Mouse (Mus musculus) midbrain, embryonic 14.5 days (tissue): ENCODE results near the gene Klhl22. TPM values are rescaled to one million over a fixed set of nuclear protein-coding genes. Genes with fewer than 3 reads are reported as not detected.
A peak's percentile ranks its signal among the peaks of the same experiment; 100 is the strongest.

ENCODE experiments used
- ATAC-seq: fragments of 200-750 bp; cut with Nextera tagmentation; 2 replicates; pipeline ENCODE4 v1.8.0; 2017; ENCODE audit warnings: moderate number of reproducible peaks, moderate library complexity; ENCODE audit not compliant: low FRiP score, low TSS enrichment
- DNase-seq: peaks from one replicate; pipeline ENCODE4 v3.0.0-alpha.2; 2015
- H3K27ac ChIP-seq: fragments of 300-500 bp; sonication (generic); replicated peaks from 2 replicates; pipeline ENCODE4 v1.5.1; 2014; ENCODE audit warnings: mild to moderate bottlenecking, low read depth, low read length, moderate library complexity
- H3K27me3 ChIP-seq: fragments of 300-500 bp; sonication (generic); 2 replicates; pipeline ENCODE4 v1.6.1; 2014; ENCODE audit warnings: low read length, control low read depth, mixed read lengths; ENCODE audit not compliant: control insufficient read depth, insufficient read depth
- H3K36me3 ChIP-seq: fragments of 300-500 bp; sonication (generic); 2 replicates; pipeline ENCODE4 v1.6.1; 2014; ENCODE audit warnings: low read length, control low read depth; ENCODE audit not compliant: control insufficient read depth, insufficient read depth
- H3K4me1 ChIP-seq: fragments of 300-500 bp; sonication (generic); 2 replicates; pipeline ENCODE4 v1.6.1; 2014; ENCODE audit warnings: mild to moderate bottlenecking, antibody characterized with exemption, low read length, control low read depth; ENCODE audit not compliant: control insufficient read depth, insufficient read depth
- H3K4me2 ChIP-seq: fragments of 300-500 bp; sonication (generic); 2 replicates; pipeline ENCODE4 v1.6.1; 2014; ENCODE audit warnings: mild to moderate bottlenecking, low read length, moderate library complexity
- H3K4me3 ChIP-seq: fragments of 300-500 bp; sonication (generic); replicated peaks from 2 replicates; pipeline ENCODE4 v1.5.1; 2014; ENCODE audit warnings: low read depth, low read length
- H3K9ac ChIP-seq: fragments of 300-500 bp; sonication (generic); replicated peaks from 2 replicates; pipeline ENCODE4 v1.6.1; 2014; ENCODE audit warnings: mild to moderate bottlenecking, low read length, moderate library complexity
- H3K9me3 ChIP-seq: fragments of 300-500 bp; sonication (generic); 2 replicates; pipeline ENCODE4 v1.6.1; 2016; ENCODE audit warnings: low read length, control low read depth, mixed read lengths; ENCODE audit not compliant: control insufficient read depth
- WGBS: fragments of 180-500 bp; shearing (Covaris S2); extraction: QIAGEN DNeasy Blood & Tissue Kit; methylation state at CpG from one replicate; pipeline ENCODE4 v1.1.7; 2014; 5-methylcytosine and 5-hydroxymethylcytosine counted together
- polyA plus RNA-seq: library from polyadenylated mRNA; unstranded; fragments of >200 nt; fragmentation: Nextera tagmentation; extraction: Ambion mirVana; gene quantifications from 2 replicates; pipeline ENCODE4 v1.2.1, GENCODE M21; 2014

Gene Klhl22
- polyA plus RNA-seq, 1 experiment from 2014 or later: 75.6 TPM

- whole genome bisulfite sequencing: 86% methylated on average over 4 of the region's 4 CpGs
- DNase-seq (no peak), ATAC-seq (no peak)
- peaks cover 39% of the 10 kb centered on the region for H3K27me3 ChIP-seq
- H3K36me3 ChIP-seq: peaks cover 44% of the 10 kb centered on the region
- H3K4me1 ChIP-seq: peaks cover 15% of the 10 kb centered on the region; the same call in 1 of the 2 replicates
- H3K27ac ChIP-seq: no peak overlapping the region
- no peak overlapping the region for H3K9ac ChIP-seq
- no peak overlapping the region for H3K4me3 ChIP-seq
- H3K4me2 ChIP-seq: no peak overlapping the region
- H3K9me3 ChIP-seq: no peaks in the 10 kb centered on the region
Observed at GRCm38 (mm10) chr16:17794047-17794446, 34.6 kb downstream of the Klhl22 start.

DNA sequence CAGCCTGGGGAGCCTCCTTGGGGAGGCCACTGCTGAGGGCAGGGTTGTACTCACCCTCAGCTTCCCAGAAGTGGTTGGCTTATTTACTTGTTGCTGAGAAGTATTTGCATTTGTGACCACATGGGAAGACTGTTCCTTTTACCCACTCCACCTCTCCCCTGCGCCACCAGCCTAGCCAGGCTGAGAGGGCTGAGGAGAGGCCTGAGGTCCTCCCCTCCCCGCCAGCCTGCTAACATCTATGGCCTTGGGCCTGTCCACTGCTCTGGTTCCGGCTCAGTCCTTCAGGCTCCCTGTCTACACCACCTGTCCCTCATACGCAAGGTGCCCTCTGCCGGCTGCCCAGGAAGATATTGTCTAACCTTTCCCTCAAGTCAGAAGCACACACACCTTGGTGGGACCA lies 36.2 kb downstream of the Klhl22 start:
- H3K9me3 ChIP-seq: no peaks in the 10 kb centered on the region
- H3K4me1 ChIP-seq: peaks cover 15% of the 10 kb centered on the region; the same call in 1 of the 2 replicates
- H3K36me3 ChIP-seq: peaks cover 32% of the 10 kb centered on the region
- WGBS: 64% methylated on average over 5 of the region's 5 CpGs
- no peak overlapping the region for H3K4me2 ChIP-seq
- H3K9ac ChIP-seq: no peak overlapping the region
- DNase-seq (no peak), ATAC-seq (no peak)
- no peak overlapping the region for H3K27ac ChIP-seq
- H3K27me3 ChIP-seq: peaks cover 53% of the 10 kb centered on the region
- H3K4me3 ChIP-seq: no peak overlapping the region

- H3K27me3 ChIP-seq: peaks cover 61% of the 10 kb centered on the region
- peak overlapping the region; percentile 42 for H3K4me3 ChIP-seq
- DNase-seq (no peak), ATAC-seq (no peak)
- peaks cover 23% of the 10 kb centered on the region for H3K36me3 ChIP-seq
- peaks cover 15% of the 10 kb centered on the region; the same call in 1 of the 2 replicates for H3K4me1 ChIP-seq
- H3K9ac ChIP-seq: peak overlapping the region; percentile 56; the same call in 1 of the 2 replicates
- H3K27ac ChIP-seq: no peak overlapping the region
- H3K9me3 ChIP-seq: no peaks in the 10 kb centered on the region
- H3K4me2 ChIP-seq: peak overlapping the region; percentile 79
Observed at GRCm38 (mm10) chr16:17796519-17796918, 37.1 kb downstream of the Klhl22 start.

GRCm38 (mm10) chr16:17796971-17797811 lies 37.8 kb downstream of the Klhl22 start, which contains the start of gene Scarf2:
TSS of gene Scarf2 (plus strand) at chr16:17797282.
- Histone ChIP-seq H3K27me3 (peaks cover 68% of the 10 kb centered on the region), H3K4me1 (peaks cover 15% of the 10 kb centered on the region; the same call in 1 of the 2 replicates), H3K9me3 (no peaks in the 10 kb centered on the region), H3K9ac (peak within 1 kb of the TSS; percentile 56), H3K4me3 (peak within 1 kb of the TSS; percentile 42), H3K36me3 (peaks cover 16% of the 10 kb centered on the region), H3K27ac (no peak within 1 kb of the TSS), H3K4me2 (peak within 1 kb of the TSS; percentile 79)
- 2% methylated on average over 57 of the region's 81 CpGs for WGBS
- peak; percentile 46 for ATAC-seq
- peak; percentile 49 for DNase-seq

DNA sequence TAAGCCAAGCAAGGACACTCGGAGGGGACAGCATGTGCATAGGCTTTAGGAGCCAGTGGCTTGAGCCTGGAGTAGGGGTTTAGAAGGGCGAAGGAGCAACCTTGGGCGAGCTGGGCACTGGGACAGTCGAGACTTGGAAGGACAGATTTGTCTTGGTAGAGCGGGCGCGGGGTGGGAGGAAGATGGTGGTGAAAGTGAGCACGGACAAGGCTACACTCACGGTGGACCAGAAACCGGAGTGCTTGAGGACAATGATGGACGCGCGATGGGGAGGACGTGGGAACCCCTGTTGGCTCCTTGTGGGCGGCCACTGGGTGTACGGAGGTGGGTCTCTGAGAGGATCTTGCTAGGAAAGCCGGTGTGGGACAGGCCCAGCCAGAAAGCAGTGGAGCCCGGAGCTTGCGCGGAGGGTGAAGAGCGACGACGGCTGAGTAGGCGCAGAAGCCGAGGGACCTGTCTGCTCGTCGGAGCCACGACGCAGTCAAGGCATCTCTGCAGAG lies 38.4 kb downstream of the Klhl22 start:
- no peak overlapping the region for H3K27ac ChIP-seq

DNA sequence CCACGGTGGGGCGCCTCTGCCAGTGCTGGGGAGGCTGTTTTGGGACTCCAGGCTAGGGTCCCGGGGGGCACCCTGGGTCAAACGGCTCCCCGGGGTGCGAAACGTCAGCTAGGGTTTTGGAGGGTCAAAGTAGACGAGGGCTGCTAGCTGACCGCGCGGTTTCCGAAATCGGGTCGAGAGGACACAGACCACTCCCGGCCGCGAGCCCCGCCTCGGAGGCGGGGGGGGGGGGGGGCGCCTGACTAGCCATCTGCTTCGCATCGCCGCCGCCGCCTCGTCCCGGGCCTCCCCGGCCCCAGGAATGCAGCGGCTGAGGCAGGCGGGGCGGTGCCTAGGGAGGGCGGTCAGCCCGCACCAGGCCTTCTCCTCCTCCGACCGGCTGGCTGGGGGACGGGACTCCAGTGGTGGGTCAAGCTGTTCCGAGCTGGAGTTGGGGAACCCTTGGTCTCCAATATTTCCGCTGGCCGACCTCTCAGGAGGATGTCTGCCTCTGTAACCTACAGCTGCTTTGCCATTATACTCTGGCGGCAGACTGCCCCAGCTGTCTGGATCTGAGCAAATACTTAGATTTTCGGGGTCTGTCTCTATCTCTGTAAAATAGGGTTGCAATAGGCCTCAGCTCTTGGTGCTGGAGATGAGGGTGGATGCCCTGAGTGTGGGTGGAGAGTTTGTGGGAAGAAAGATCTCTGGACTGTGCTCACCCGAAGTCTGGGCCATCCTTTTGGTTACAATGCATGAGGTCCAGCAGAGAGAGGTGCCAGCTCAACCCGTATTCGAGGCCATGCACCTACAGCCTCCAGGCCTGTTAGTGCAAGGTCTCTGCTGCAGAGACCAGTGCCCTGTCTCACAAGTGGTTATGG lies 39.1 kb downstream of the Klhl22 start:
- Histone ChIP-seq H3K27ac (no peak overlapping the region), H3K4me3 (peak overlapping the region; percentile 42), H3K9me3 (no peaks in the 10 kb centered on the region), H3K4me2 (peak overlapping the region; percentile 79), H3K27me3 (peaks cover 82% of the 10 kb centered on the region), H3K9ac (no peak overlapping the region; the same call in 1 of the 2 replicates), H3K4me1 (peaks cover 28% of the 10 kb centered on the region), H3K36me3 (peaks cover 3% of the 10 kb centered on the region; the same call in 1 of the 2 replicates)
- ATAC-seq: no peak
- 2% methylated on average over 43 of the region's 45 CpGs for WGBS
- DNase-seq: peak; percentile 31

More for the DNA sequence above, 38.4 kb downstream of the Klhl22 start:
- Histone ChIP-seq H3K9me3 (no peaks in the 10 kb centered on the region), H3K36me3 (peaks cover 9% of the 10 kb centered on the region), H3K4me3 (peak overlapping the region; percentile 42), H3K27me3 (peaks cover 75% of the 10 kb centered on the region), H3K9ac (no peak overlapping the region; the same call in 1 of the 2 replicates), H3K4me1 (peaks cover 21% of the 10 kb centered on the region), H3K4me2 (peak overlapping the region; percentile 79)
- whole genome bisulfite sequencing: 3% methylated on average over 29 of the region's 29 CpGs
- DNase-seq (peak; percentile 50), ATAC-seq (no peak)

- Histone ChIP-seq H3K27me3 (peaks cover 92% of the 10 kb centered on the region), H3K4me1 (peaks cover 29% of the 10 kb centered on the region)
- DNase-seq: no peak
Observed at GRCm38 (mm10) chr16:17799584-17799983, 40.2 kb downstream of the Klhl22 start.

DNA sequence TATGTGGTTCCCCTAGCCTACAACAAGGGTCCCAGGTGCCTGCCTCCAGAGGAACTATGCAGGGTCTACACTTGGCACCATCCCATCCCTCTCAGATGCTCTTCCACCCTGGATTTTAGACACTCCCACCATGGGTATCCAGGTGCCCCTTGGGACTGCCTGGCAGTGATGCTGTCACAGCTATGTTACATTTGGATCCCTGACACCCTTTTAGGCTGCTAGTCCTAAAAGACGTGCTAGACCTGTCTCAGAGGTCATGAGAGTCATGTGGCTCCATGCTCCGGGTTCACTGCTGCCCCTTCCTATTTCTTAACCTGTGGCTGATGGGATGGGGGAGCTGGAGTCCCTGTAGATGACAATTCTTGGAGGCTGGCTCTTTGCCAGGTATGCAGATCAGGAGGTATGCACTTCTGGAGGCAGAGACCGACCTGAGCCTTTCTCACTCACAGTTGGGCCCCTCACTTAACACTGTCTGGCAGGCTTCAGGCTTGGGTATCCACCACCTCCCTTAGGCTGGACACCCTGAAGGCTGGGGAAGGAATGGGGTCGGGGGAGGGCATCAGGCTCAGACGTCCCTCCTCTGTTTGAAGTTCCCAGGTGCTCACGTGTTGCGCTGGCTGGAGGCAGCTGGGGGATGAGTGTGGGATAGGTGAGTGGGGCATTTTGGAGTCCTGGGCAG lies 42.5 kb downstream of the Klhl22 start:
- H3K4me1 ChIP-seq: peaks cover 30% of the 10 kb centered on the region
- no peaks in the 10 kb centered on the region for H3K9me3 ChIP-seq
- H3K36me3 ChIP-seq: no peaks in the 10 kb centered on the region
- peak overlapping the region; percentile 35 for H3K4me3 ChIP-seq
- ATAC-seq (no peak; the same call in 1 of the 2 replicates), DNase-seq (no peak)
- H3K9ac ChIP-seq: no peak overlapping the region
- H3K27me3 ChIP-seq: peaks cover 96% of the 10 kb centered on the region
- H3K27ac ChIP-seq: no peak overlapping the region
- no peak overlapping the region; the same call in 1 of the 2 replicates for H3K4me2 ChIP-seq
- WGBS: 4% methylated on average over 7 of the region's 7 CpGs

More at GRCm38 (mm10) chr16:17799584-17799983, 40.2 kb downstream of the Klhl22 start:
- no peak overlapping the region for H3K4me2 ChIP-seq
- no peaks in the 10 kb centered on the region for H3K9me3 ChIP-seq
- no peak overlapping the region for H3K27ac ChIP-seq
- no peak overlapping the region for H3K4me3 ChIP-seq
- no peaks in the 10 kb centered on the region for H3K36me3 ChIP-seq
- no peak overlapping the region for H3K9ac ChIP-seq
- ATAC-seq: no peak
